Mouse (Mus musculus): ENCODE measurements at regions not wholly inside any gene's neighbourhood (a gene's known extent, or its start where the extent isn't known, plus 50 kb on each side); places are given as distances from the start of the nearest gene placed in this dataset.

DNA sequence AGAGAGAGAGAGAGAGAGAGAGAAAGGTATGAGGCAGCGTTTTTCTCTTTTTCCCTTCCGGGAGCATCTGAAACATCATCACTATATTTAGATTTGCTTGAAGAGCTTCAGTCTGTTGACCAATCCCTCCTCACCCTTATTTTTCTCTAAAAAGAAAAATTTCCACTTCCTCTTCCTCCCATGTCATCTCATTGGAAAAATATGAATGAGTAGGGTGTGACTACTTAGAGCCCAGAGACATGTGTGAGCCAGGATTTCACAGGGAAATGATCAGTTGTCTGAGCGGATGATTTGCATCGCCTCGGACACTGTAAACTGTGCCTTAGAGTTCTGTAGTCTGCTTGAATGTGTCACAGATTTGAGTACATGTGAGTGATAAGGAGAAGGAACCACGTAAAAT lies 111.3 kb upstream of the Ptger4 start:
- in situ Hi-C loops (cut with MboI, MseI) = loop anchor here (5.0 kb wide), 1 partner anchor 42 kb away; no protein-coding TSS in a partner anchor

GRCm38 (mm10) chr15:5354328-5354727 lies 110.3 kb upstream of the Ptger4 start:
- in situ Hi-C loops (cut with MboI, MseI) = no loop called here

GRCm38 (mm10) chr15:5348881-5349280 lies 104.9 kb upstream of the Ptger4 start:
- in situ Hi-C loops (cut with MboI, MseI) = no loop called here

- in situ Hi-C loops (cut with MboI, MseI) = no loop called here
These were observed 103.7 kb upstream of the Ptger4 start for GRCm38 (mm10) chr15:5347674-5348073.

DNA sequence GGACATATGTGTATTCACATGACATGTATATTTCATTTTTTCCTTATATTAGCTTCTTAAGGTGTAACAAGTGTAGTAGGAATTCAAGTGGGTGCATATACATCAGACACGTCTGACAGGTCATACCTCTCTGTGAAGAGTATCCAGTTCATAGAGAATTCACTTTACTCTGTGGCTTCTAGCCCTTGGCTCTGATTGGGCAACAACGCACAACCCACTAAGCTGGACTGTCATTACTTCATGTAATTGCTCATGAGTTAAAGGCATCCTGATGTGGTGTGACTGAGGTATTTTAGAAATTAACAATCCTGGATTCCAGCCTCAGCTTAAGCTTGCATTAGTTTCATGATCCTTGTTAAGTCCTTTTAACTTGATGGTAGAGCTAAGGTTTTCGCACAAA lies 103.0 kb upstream of the Ptger4 start:
- in situ Hi-C loops (cut with MboI, MseI) = no loop called here

DNA sequence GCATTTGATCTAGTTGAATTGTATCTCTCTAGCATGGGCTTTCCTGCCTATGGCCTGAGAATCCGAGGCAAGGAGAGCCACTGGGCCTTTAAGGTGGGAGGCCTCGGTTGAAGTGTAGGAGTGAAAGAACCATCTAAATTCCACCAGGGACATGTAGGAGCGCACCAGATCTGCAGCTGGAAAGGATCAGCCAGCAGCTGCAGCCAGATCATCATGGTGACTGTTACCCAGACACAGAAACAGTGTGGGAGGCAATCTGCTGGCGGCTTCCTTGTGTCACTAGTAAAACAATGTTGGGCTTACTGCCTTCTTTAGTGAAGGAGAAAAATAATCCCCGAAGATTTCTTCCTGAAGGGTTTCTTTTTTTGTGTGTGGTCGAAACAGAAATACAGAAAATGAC lies 99.8 kb upstream of the Ptger4 start:
- in situ Hi-C loops (cut with MboI, MseI) = no loop called here

DNA sequence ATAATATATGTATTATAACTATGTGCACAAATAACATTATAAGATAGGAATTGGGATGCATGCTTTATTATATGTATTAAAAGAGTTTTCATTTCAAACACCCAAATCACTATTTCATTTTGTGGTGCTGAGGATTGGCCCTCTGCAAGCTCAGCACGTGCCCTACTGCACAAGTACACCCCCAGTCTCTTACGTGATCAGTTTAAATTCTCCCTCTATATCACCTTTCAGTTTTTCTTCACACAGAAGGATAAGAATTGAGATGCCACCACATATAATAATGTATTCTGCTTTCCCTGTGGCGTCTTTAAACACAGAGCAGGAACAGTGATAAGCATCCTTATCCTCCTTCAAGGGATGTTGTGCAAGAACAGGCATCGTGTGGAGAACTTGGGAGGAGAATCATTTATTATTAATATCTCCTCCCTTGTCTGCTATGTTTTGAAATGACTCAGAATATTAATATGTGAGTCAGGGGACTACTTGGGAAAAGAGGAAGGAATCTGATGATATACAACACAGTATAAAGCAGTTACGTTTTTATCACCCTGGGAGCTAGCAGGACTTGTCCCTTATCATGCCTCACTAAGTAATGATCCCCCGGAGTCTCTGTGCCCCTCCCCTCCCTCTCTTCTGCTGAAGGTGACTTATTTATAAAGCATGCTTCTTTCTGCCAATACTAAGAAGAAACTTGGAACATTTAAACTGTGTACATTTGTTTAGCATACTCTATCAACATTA lies 91.7 kb upstream of the Ptger4 start:
- in situ Hi-C loops (cut with MboI, MseI) = no loop called here

DNA sequence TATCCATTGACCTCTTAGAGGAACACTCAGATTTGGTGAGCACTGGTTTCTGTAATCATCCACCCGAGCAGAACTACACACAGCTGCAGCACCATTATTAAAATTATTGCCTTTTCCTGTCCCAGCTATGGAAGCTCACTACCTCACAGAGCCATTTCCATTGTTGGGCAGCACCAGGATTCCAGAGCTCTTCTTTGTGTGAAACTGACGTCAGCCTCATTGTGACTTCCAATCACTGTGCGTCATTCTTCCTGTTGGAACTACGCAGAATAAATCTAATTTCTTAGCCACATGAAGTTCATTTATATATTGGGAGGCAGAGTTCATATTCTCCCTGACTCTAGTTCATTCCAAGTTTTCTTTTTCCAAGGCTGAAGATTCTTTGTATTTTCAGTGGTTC lies 83.0 kb upstream of the Ptger4 start:
- in situ Hi-C loops (cut with MboI, MseI) = no loop called here

GRCm38 (mm10) chr15:5321691-5322090 lies 77.7 kb upstream of the Ptger4 start:
- in situ Hi-C loops (cut with MboI, MseI) = no loop called here

GRCm38 (mm10) chr15:5312231-5312630 lies 68.2 kb upstream of the Ptger4 start:
- in situ Hi-C loops (cut with MboI, MseI) = no loop called here

GRCm38 (mm10) chr15:5310035-5310434 lies 66.0 kb upstream of the Ptger4 start:
- in situ Hi-C loops (cut with MboI, MseI) = no loop called here

DNA sequence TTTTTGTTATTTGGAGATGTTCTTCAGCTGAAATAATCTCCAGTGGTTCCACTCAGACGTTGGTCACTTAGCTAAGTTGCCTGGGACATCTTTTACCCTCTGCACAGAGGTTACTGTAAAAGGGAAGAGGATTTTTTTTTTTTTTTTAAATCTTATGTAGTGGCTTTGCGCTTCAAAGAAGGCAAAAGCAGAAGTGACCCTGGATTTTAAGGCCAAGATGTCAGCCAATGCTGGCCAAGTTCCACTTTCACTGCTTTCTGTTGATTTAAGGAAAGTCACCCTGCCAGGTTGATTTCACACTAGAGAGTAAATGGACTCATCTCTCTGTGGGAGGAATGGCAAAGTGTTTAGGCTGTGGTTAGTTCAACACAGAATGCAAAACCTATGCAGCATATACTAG lies 58.4 kb upstream of the Ptger4 start:
- in situ Hi-C loops (cut with MboI, MseI) = no loop called here

GRCm38 (mm10) chr15:5299807-5300206 lies 55.8 kb upstream of the Ptger4 start:
- in situ Hi-C loops (cut with MboI, MseI) = no loop called here

DNA sequence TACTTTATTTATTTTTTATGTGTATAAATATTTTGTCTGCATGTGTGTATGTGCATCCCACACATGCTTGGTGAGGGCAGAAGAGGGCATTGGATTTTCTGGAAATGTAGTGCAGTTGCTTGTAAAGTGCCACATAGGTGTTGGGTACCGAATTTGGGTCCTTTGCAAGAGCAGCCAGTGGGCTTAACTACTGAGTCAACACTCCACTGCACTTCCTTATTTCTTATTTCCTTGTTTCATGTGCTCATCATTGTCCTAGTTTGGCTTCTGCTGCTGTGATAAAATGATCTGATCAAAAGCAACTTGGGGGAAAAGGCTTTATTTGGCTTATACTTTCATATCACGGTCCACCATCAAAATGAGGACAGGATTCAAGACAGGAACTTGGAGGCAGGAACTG lies 53.0 kb upstream of the Ptger4 start:
- in situ Hi-C loops (cut with MboI, MseI) = no loop called here
